Mouse (Mus musculus) liver, embryonic 14.5 days (tissue): ENCODE measurements around the gene Tsen15.

Experiments used
- CTCF ChIP-seq: IDR thresholded peaks from 2 replicates; pipeline ENCODE4 v1.5.1; 2016; ENCODE audit warnings: antibody characterized with exemption, low read depth, control low read depth
- EP300 ChIP-seq: IDR thresholded peaks from 2 replicates; pipeline ENCODE4 v1.6.1; 2016; ENCODE audit warnings: antibody characterized with exemption, low read depth

DNA sequence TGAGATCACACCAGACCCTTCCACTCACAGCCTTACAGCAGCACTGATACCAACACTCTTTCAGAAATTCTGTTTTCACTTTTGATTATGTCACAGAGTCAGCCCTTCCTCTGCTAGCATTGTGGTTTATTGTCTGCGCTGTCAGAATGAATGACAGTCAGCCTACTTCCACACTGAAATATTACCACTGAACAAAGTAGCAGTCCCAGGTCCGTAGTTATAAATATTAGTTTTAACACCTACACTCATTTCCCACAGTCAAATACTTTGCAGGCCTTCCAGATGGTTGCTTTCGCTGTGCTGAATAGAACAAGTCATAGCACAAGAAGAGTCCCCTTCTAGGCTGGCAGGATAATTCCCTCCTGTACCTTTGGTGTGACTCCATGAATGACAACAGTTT is 35.8 kb upstream of the Tsen15 start:
- TF ChIP-seq EP300, result no peak
- TF ChIP-seq CTCF, result no peak
